Mouse (Mus musculus) adrenal gland, postnatal 14 days (tissue): Measurements from ENCODE around the gene Fut11. TPM values are rescaled to one million over a fixed set of nuclear protein-coding genes. Genes with fewer than 3 reads are reported as not detected.
"Not testable (repeated sequence)": the region's sequence is repeated elsewhere in the genome, so short reads cannot be mapped to it uniquely, and the experiment has no call there.

Source experiments
- DNase-seq: peaks from one replicate; pipeline ENCODE4 v3.0.0; 2021; ENCODE audit warnings: mixed read lengths
- total RNA-seq: library from RNA; stranded (reverse); gene quantifications from 2 replicates; pipeline ENCODE4 v1.2.3, GENCODE M21; 2021

Fut11 gene
- total RNA-seq, 1 experiment from 2014 or later: 17.0 TPM

DNA sequence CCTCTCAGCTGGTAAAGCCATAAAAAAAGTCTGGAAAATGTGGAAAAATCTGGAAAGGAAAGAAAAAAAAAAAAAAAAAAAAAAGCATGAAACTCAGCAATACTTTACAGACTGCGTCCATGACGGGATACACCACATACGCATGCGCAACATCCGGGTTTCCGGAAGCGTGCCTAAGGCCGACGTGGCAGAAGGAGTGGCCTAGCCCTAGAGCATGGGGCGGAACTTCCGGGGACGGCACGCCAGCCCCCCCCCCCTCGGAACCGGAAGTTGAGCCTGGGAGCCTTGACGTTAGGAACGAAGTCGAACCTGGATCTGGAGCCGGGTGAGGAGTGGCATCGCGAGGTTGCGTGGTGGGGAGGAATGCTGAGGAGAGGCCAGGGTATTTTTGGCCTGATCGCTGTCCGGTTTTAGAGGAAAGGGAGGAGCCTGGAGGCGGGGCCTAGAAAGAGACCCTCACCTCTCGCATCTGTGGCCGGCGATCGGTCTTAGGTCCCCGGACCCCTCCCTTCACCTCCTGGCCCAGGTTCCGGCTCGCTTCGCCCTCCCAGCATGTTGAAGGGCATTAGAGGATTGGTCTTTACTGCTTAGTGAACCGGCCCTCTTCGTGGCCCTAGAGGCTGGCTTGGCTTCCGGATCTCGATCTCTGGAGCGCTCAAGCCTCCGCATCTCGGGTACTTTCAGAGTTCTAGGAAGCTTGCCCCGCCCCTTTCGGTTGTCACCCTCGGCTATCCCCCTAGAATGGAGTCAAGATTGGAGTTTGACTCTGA is 20.5 kb upstream of the Fut11 start, which contains the start of gene Sec24c:
Sec24c (plus strand) TSS at position 245 of the 770 bp plus-strand sequence.
- peak; percentile 100 for DNase-seq

- DNase-seq: no peak
Observed at GRCm38 (mm10) chr14:20677906-20678305, 16.9 kb upstream of the Fut11 start.

DNA sequence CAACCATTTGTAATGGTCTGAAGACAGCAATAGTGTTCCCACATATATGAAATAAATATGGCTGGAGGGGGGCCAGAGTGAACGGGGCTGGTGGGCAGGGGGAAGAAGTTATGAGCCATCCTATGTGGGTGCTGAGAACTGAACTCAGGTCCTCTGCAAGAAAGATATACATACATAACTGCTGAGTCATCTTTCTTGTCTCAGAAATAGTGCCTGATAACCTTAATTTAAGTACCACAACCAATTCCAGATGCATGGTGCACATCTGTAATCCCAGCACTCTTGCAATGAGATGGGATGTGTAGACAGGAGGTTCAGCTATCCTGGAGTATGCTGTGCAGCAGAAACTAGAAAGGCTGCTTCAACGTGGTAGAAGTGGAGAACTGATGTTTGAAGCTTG is 13.0 kb upstream of the Fut11 start:
- DNase-seq: no peak

DNA sequence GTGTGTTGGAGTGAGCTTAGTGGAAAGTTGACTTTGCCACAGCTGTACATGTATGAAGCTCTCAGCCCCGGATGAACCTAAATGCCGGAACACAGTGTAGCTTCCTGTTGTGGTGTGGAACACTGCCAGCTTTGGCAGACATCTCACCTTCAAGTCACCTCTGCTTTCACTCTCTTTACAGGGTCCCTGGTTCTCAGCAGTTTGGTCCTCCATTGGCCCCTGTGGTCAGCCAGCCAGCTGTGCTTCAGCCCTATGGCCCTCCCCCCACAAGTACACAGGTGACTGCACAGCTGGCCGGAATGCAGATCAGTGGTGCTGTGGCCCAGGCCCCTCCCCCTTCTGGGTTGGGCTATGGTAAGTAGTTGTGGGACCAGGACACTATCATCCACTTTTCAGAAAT is 12.3 kb upstream of the Fut11 start:
- DNase-seq: peak; percentile 38

GRCm38 (mm10) chr14:20686576-20686975 is 8.2 kb upstream of the Fut11 start:
- DNase-seq: no peak

GRCm38 (mm10) chr14:20689009-20689408 is 5.8 kb upstream of the Fut11 start:
- DNase-seq: no peak

DNA sequence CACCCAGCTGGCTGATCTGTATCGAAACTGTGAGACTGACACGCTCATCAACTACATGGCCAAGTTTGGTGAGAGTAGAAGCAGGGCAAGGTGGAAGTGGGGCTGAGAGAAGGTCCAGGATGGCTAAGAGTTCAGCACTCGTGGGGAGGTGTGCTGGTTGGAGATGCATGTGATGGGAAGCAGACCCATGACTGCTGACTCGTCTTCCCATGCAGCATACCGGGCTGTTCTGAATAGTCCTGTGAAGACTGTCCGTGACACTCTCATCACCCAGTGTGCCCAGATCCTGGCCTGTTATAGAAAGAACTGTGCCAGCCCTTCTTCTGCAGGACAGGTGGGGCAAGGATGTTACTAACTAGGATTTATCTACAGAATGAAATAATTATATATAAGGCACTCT is 3.0 kb upstream of the Fut11 start:
- no peak for DNase-seq

DNA sequence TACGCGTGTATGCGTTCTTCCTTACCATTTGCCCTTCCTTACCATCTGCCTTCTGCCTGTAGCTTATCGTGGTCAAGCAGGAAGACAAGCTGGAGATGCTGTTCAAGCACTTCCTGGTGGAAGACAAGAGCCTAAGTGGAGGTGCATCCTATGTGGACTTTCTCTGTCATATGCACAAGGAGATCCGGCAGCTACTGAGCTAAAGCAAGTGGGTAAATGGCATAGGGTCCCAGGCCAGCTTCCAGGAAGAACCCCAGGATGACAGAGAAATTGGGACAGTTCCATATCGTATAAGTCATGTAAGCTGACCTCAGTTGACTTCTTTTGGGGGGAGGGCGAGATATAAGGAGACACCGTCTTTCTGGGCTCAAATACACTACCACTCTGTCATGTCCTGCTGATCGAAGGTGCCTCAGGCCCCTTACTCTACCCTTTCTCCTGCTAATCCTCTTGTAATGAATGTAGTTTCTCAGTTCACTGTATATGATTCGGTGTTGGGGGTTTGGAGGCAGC is 1.1 kb upstream of the Fut11 start:
- no peak for DNase-seq

DNA sequence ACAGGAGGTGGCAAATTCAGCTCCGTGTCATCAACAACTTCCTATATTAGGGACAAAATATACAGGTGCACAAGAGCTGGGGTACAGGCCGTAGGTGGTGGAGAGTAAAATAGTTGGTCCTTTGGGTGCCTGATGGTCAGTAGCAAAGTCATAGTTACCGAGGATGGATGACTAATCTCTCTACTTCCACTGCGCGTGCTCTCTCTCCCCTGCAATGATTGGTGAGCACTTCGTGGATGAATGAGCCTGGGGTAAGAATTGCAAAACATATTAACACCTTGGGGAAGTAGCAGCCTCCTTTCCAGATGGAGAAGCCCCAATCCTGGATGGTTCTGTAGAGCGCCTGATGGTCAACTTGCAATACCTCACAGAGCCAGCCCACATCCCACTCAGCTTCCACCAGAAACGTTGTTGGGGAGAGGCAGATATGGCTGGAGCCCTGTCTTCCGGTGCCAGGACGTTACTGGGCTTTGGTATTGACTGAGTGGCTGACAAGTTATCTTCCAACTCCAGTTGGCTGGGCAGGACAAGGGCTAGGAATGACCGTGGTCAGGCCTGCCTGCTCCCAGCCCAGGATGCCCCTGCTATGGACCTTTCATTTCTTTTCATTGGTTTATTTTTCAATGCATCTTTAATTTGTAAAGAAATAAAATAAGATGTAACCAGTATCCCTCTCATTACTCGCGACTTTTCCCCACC is 434 bp upstream of the Fut11 start:
- DNase-seq: no peak

DNA sequence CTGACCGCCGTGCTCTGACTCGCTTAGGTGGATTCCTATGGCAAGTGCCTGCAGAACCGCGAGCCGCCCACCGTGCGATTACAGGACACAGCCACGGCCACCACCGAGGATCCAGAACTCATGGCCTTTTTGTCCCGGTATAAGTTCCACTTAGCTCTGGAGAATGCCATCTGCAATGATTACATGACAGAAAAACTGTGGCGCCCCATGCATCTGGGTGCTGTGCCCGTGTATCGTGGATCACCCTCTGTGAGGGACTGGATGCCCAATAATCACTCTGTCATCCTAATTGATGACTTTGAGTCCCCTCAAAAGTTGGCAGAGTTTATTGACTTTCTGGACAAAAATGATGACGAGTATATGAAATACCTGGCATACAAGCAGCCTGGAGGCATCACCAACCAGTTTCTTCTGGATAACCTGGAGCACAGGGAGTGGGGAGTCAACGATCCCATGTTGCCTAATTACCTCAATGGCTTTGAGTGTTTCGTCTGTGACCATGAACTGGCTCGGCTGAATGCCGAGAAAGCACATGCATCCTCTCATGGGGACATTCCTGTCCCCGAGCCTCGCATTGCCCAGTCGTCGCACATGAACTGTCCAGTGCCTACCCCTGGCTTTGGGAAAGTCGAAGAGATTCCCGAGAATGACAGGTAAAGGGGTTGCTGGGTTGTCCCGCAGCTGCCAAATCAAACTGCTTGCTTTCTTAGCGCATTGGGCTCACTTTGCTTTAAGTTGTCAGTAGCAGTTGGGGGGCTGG is 1.2 kb downstream of the Fut11 start:
- DNase-seq: peak; percentile 40

DNA sequence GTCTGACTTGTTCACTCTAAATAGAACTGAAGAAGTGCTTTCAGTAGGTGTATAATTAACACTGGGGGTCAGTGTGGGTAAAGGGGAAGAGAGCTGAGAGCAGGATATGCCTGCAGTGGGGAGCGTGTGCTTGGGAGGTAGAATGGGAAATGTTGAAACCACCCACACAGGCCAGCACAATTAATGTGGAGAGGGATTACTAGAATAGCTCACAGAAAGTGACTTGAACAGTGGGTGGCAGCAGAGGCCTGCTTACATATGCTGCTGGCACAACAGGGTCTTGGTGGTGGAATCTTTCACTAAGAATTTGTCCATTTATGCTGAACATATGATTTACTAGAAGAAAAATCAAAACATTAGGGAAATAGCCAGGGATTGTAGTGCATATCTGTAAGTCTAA is 2.2 kb downstream of the Fut11 start:
- peak; percentile 71 for DNase-seq

GRCm38 (mm10) chr14:20698515-20698914 is 3.7 kb downstream of the Fut11 start:
- DNase-seq: no peak

DNA sequence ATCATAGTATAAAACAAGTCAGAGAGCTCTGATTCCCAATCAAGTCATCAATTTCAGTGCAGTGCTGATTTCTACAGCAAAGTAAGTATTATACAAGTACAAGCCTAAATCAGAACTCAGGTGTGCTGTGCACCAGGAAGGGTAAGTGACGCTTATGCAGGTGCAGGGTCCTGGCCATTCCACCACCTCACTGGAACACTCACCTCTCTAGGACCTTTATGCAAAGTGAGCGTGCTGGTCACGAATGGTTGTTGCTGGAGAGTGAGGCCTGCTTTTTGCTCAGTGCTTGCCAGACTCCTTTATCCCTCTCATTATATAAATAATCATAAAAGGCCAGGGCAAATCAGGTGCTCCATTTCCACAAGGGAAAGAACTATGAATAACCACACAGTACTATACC is 5.6 kb downstream of the Fut11 start:
- DNase-seq: no peak

GRCm38 (mm10) chr14:20701554-20701953 is 6.8 kb downstream of the Fut11 start:
- DNase-seq: no peak

GRCm38 (mm10) chr14:20702096-20702740 is 7.5 kb downstream of the Fut11 start:
- no peak for DNase-seq

- DNase-seq: peak; percentile 96
Observed at GRCm38 (mm10) chr14:20702741-20703381, 8.1 kb downstream of the Fut11 start, which contains the start of gene Chchd1. Gene Chchd1 (plus strand): TSS chr14:20703006.

- not testable (repeated sequence) for DNase-seq
Observed at GRCm38 (mm10) chr14:20703461-20703860, 8.7 kb downstream of the Fut11 start.

GRCm38 (mm10) chr14:20707201-20708190 is 12.7 kb downstream of the Fut11 start, which contains the start of gene Zswim8:
Gene Zswim8 (plus strand): TSS chr14:20707552.
- peak; percentile 93 for DNase-seq

DNA sequence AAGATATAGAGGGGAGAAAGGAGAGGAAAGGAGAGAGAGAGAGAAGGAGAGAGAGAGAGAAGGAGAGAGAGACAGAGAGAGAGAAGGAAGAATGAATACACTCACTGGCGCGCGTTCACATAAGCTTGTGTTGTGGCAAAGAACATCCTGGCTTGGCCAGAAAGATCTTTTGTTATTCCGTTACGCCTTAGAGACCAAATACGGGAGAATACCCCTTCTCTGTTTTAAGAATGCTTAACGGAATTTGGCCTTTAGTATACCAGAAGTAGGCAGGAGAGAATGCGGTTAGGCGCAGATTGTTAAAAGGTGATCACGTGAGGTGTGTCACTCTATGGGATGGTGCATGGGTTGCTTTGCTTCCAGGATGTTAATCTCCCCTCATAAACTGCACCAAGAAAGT is 13.5 kb downstream of the Fut11 start:
- DNase-seq: no peak

GRCm38 (mm10) chr14:20713832-20714231 is 19.1 kb downstream of the Fut11 start:
- no peak for DNase-seq
